28 mouse cellular contexts compared by ENCODE assay signal in the genomic region with DNA sequence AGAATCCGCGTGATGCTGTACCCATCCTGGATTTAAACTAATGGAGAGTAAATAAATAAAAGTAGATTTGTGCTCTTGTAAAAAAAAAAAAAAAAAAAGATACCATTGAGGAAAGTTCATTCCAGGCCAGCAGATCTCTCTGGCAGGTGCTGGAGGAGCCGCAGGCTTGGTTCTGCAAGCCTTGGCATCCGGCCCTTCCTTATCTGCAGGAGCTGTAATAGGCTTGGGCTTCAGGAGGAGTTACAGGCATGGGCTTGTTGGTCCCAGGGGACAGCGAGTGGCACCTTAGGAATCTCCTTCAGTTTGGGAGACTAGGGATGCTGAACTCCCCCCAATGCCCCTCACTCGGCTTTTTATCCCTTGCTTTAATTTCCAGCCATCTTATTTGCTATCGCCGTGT. TPM values are rescaled to one million over a fixed set of nuclear protein-coding genes. Genes with fewer than 3 reads are reported as not detected.
DNase-seq lines count a peak whose midpoint lies in the region; ATAC-seq and TF ChIP-seq lines count a peak whose summit lies in the region.
"Had no signal": no experiment of that assay in that cellular context is flagged by ENCODE, and none has a peak within 500 bp of the region (broad histone marks: within the 10 kb centered on the region; RNA-seq: fewer than 3 reads in every experiment).

No protein-coding gene starts in this region.

- no peak for TF ChIP-seq CTCF in left cerebral cortex, adult 2 months (IDR thresholded peaks at IDR 0.05)
- TF ChIP-seq CTCF in thymus, adult 2 months (IDR thresholded peaks at IDR 0.05; ENCODE audit: borderline replicate concordance, control insufficient read depth, extremely low read depth, insufficient read depth, low read length, poor library complexity) = no peak
- no peak for TF ChIP-seq CTCF in layer of hippocampus, adult 2 months (conservative IDR thresholded peaks at IDR 0.05)

- H3K4me1 ChIP-seq in thymus, adult 2 months (replicated peaks; ENCODE audit: control insufficient read depth, insufficient read depth, low read length) = no peaks in the 10 kb centered on the region
- H3K4me1 ChIP-seq: neural tube, embryonic 12.5 days had no signal

- 96% methylated on average over 8 of the region's 8 CpGs for WGBS in thymus, adult 2 months

- no peak for TF ChIP-seq POLR2A in thymus, adult 2 months (IDR thresholded peaks at IDR 0.05; ENCODE audit: control insufficient read depth, extremely low read depth, insufficient read depth, low read length, poor library complexity)

- no peaks in the 10 kb centered on the region for H3K27me3 ChIP-seq in thymus, adult 2 months (ENCODE audit: control insufficient read depth, insufficient read depth, low read length)
- H3K27me3 ChIP-seq: embryonic facial prominence, embryonic 13.5 days; kidney, embryonic 15.5 days; lung, embryonic 15.5 days; neural tube, embryonic 12.5 days had no signal

- intact Hi-C loops in left cerebral cortex, postnatal 4 days (cut with DNase I) = no loop called here
- intact Hi-C loops in left cerebral cortex, adult 2 months (cut with DNase I) = no loop called here

- no peak overlapping the region for H3K27ac ChIP-seq in left cerebral cortex, adult 2 months
- H3K27ac ChIP-seq in thymus, adult 2 months (ENCODE audit: control insufficient read depth, insufficient read depth, low read length) = no peak overlapping the region
- H3K27ac ChIP-seq in layer of hippocampus, adult 2 months = no peak overlapping the region
- H3K27ac ChIP-seq: embryonic facial prominence, embryonic 13.5 days; forebrain, embryonic 10.5 days; kidney, embryonic 15.5 days; liver, embryonic 14.5 days; lung, embryonic 15.5 days; neural tube, embryonic 12.5 days had no signal

- H3K4me3 ChIP-seq in left cerebral cortex, adult 2 months = no peak overlapping the region
- H3K4me3 ChIP-seq in thymus, adult 2 months (ENCODE audit: control insufficient read depth, insufficient read depth, low read length) = no peak overlapping the region
- H3K4me3 ChIP-seq in layer of hippocampus, adult 2 months = no peak overlapping the region
- H3K4me3 ChIP-seq: embryonic facial prominence, embryonic 13.5 days; forebrain, embryonic 10.5 days; kidney, embryonic 15.5 days; lung, embryonic 15.5 days; myocyte; neural tube, embryonic 12.5 days had no signal

- DNase-seq in cerebellum, postnatal 4 days (ENCODE audit: low spot score in 2 of 2) = no peak
- DNase-seq in left cerebral cortex, postnatal 4 days = peak; percentile 58
- DNase-seq in left cerebral cortex, adult 2 months (ENCODE audit: extremely low spot score in 1 of 2, low spot score in 2 of 2) = no peak
- DNase-seq in cerebellum, adult 9-10 months = peak; percentile 76
- DNase-seq in cerebellum, postnatal 36 days = peak; percentile 73 to 75
- DNase-seq in thymus, adult 2 months = no peak
- no peak for DNase-seq in layer of hippocampus, adult 2 months (ENCODE audit: low spot score in 2 of 2)
- DNase-seq: adrenal gland, adult 2 months; adrenal gland, postnatal 36 days; embryo, embryonic 11 days; forebrain, postnatal 0 days; kidney, adult 18-20 months; kidney, postnatal 36 days; layer of hippocampus, postnatal 36 days; liver; right cerebral cortex, adult 18-20 months; spleen, adult 18-20 months; thymus, postnatal 25 days had no signal

- peak; percentile 51; the same call in 1 of the 2 replicates for ATAC-seq in cerebellum, adult (ENCODE audit: insufficient number of reproducible peaks, low FRiP score, low TSS enrichment)
- ATAC-seq: activated CD4-positive, CD25-positive, alpha-beta regulatory T cell, adult 4 months; forebrain, postnatal 0 days; hindbrain, embryonic 16.5 days had no signal

- no peaks in the 10 kb centered on the region for H3K36me3 ChIP-seq in thymus, adult 2 months (ENCODE audit: control insufficient read depth, insufficient read depth, low read length)
- H3K36me3 ChIP-seq: embryonic facial prominence, embryonic 13.5 days; forebrain, embryonic 10.5 days; kidney, embryonic 15.5 days; lung, embryonic 15.5 days; neural tube, embryonic 12.5 days had no signal

RNA-seq across cellular contexts. Expression of gene Rab6b, which starts 42.8 kb away (rescaled TPM):
- total RNA-seq in left cerebral cortex, postnatal 4 days (2021) = 100 to 1,000 TPM; 331 to 380 TPM
- total RNA-seq in left cerebral cortex, adult 2 months (2021) = 100 to 1,000 TPM; 605 to 610 TPM
- 4.7 and 8.1 TPM in 2 replicates for polyA plus RNA-seq in thymus, adult 2 months (2012; rRNA removed)
- total RNA-seq in layer of hippocampus, adult 2 months (2021) = 100 to 1,000 TPM; 429 to 449 TPM

Comparison
In these comparisons a context has a peak if more than half of its experiments do, and no peak if none do; other contexts are left out.
1. DNase-seq: peak in left cerebral cortex, postnatal 4 days (single experiment), cerebellum, adult 9-10 months (single experiment) and cerebellum, postnatal 36 days (2 of 2); none in cerebellum, postnatal 4 days (0 of 2), left cerebral cortex, adult 2 months (0 of 2), thymus, adult 2 months (single experiment) and layer of hippocampus, adult 2 months (0 of 2).